Mouse (Mus musculus) heart, adult 2 months (tissue): ENCODE results near the gene Spsb2.

ENCODE experiments used
- CTCF ChIP-seq: fragments of 200-600 bp; IDR thresholded peaks from 2 replicates; pipeline ENCODE4 v1.8.1; 2022; ENCODE audit warnings: antibody characterized with exemption, mild to moderate bottlenecking, moderate library complexity
- EP300 ChIP-seq: fragments of 200-500 bp; IDR thresholded peaks from 2 replicates; pipeline ENCODE4 v1.6.1; 2011; ENCODE audit warnings: low read depth, low read length, control low read depth; ENCODE audit not compliant: insufficient read depth
- POLR2A ChIP-seq: fragments of 200-500 bp; IDR thresholded peaks from 2 replicates; pipeline ENCODE4 v1.6.1; 2011; ENCODE audit warnings: mild to moderate bottlenecking, low read depth, low read length, control low read depth; ENCODE audit not compliant: insufficient read depth

DNA sequence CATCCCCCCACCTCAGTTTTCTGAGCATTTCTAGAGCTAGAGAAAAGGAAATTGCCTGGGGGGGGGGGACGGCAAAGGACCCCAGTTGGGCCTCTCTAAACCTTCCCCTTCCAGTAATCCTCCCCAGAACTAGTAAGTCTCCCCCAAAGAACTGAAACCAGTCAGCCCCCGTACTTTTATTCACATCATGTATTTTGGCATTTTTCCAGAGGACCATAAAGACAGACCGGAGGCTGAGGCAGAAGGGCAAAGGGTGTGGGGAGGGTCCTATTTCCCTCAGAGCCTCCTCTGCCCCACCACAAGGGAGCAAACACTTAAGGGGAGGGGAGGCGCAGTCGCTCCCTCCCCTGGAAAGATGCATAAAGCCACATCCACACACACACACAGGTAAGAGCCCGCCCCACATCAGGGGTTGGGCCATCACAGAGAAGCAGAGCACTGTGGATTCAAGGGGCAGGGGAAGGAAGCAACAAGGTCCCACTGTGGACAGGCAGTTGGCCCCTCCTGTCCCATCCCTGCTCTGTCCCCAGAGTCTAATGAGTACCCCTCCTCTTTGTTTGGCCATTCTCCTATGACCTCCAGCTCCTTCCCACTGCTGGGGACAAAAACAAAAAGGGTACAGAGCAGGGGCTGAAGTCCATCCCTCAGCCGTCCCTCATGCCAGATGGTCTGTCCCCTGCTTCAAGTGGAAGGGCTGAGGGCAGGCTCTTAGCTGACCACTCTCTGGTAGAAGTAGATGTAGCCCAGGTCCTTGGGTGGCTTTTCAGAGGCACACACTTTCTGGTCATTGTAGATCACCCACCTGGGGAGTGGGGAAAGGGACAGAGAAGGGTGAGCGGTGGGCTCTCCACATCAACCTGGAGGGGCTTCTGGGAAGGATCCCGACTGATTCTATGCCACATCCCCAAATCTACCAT is 6.7 kb downstream of the Spsb2 start:
- TF ChIP-seq POLR2A (no peak), CTCF (no peak), EP300 (no peak)
